Mouse (Mus musculus) kidney, postnatal 10 days (tissue): ENCODE results near the gene Cant1.

Experiments used
- DNase-seq: peaks from one replicate; pipeline ENCODE4 v3.0.0; 2021; ENCODE audit warnings: mixed read lengths

The Cant1 gene

DNA sequence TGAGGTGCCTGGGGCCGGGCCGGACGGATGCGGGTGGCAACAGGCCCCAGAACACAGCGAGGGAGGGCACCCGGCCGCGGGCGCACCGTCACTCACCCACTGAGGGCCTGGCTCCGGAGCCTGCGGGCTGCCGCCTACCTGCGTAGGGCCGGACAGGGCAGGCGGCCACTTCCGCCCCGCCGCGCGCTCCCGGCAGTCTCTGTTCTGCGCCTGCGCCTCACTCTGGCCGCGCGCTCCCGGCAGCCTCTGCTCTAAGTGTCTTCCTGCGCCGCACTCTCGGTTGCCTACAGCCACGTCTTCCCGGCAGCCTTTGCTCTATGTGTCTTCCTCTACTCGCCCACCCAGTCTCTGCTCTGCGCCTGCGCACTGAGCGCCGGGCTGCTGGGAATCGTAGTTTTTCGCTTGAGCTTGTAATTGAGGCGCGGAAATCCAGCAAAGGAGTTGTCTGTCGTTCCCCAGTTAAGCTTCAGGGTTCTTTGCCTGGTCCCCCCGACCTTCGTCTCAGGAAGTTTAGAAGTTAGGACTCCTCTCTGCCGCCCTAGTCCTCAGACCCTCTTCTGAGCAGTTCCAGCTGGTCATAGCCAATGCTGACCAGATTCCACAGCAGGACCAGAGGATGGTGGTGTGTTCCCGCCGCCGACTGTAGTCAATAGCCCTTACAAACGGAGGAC, at the start of gene Cant1:
Cant1 (minus strand) TSS at position 253 of the 671 bp plus-strand sequence.
- peak; percentile 98 for DNase-seq

DNA sequence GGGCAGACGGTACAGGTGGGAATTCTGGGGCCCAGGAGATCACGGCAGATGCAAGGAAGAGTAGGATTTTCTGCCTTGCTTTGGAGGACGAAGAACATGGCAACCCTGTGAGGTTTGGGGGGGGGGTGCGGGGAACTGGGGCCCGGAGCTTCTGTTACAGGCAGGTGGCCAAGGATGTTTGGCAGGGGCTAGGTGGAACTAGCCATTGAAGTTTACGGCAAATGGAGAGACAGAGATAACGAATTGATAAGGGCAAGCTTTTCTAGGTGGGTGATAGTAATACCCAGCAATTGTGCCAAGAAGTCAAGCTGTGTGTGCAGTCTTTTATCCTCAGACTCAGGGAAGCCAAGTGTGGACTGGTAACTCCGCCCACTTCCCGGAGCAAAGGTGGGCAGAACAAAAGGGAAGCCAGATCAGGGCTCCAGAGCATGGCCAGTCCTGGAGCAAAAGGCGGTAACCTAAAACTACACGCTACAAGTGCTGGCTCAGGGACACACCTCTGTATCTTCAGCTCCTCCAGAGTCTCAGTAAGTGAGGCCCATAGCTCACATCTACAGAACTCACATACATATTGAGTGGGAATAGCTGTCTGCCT, 48.7 kb upstream of the Cant1 start:
- DNase-seq, result peak; percentile 19

DNA sequence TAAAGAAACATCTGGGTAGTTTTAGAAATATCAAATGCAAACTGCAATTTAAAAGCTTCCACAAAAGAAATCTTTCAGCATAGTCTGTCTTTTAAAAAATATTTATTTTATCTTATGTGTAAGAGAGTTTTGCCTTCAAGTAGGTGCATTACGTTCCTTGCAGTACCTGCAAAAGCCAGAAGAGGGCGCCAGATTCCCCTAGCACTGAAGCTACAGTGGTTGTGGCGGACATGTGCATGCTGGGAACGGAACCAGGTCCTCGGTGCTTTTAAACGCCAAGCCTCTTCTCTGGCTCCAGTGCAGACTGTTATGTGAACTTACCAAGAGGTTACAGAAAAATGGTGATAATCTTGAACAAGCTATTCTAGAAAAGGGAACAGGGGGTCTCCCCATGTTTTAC, 41.4 kb upstream of the Cant1 start:
- no peak for DNase-seq

DNA sequence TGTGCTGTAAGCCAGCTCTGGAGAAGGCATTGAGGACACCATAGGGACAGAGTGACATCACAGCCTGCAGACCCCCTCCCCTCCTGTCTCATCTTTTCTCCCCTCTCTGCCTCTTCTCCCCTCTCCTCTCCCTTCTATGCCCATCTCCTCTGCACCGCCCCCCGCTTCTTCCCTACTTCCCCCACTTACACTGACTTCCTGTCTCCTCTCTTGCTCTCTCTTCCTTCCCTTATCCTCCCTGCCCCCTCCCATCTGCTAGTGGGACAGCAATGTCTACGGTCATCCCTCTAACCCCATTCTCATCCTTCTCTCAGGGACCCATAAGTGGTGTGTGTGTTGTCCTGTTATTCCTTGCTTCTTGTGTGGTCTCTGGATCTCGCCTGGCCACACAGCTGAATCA, 40.6 kb upstream of the Cant1 start:
- no peak for DNase-seq

DNA sequence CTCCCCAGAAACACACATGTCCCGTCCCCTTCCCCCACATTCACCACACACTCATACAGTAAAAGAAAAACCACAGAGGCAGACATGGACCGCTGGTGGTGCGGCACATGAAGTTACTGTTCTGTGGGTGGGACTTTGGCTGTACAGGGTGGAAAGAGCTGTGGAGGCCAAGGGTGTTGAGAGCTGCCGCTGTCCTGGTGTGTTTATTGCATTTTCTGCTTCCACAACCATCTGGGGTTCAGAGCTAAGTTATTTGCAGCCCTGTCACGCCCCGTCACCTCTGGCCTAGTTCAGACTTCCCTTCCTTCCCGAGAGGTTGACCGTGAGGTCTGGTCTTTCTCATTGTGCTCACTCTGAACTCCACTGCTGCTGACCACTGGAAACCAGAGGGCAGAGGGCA, 40.2 kb upstream of the Cant1 start:
- peak; percentile 73 for DNase-seq

DNA sequence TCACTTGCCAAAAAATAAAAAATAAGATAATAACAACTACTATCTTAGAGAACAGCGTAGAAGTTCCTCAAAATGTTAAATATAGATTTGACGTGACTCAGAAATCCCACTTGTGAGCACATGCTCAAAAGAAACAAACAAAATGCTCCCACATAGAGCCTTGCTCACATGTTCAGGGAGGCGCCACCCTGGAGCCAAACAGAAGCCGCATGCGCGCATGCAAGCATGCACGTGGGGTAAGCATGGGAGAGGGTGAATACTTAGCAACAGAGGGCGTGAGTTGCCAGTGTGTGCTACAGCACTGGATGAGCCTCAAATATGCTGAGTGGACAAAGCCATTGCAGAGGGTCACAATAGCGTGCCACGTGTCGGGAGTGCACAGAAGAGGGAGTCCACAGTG, 38.1 kb upstream of the Cant1 start:
- no peak for DNase-seq

DNA sequence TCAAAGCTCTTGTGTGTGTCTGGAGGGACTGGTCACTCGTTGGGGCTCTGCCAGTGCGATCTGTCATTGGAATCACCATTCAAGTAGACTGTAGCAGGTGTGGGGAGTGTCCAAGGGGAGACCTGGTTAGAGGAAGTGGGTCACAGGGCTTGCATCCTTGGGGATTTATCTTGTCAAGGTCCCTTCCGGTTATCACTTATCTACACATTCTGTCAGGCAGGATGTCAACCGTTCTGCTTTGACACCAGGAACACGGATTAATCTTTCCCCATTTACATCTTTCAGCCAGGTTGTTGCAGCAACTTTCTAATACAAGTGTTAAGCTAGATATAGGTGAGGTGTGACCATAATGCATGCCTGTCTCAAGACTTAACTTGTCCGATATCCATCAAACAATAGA, 36.9 kb upstream of the Cant1 start:
- no peak for DNase-seq

DNA sequence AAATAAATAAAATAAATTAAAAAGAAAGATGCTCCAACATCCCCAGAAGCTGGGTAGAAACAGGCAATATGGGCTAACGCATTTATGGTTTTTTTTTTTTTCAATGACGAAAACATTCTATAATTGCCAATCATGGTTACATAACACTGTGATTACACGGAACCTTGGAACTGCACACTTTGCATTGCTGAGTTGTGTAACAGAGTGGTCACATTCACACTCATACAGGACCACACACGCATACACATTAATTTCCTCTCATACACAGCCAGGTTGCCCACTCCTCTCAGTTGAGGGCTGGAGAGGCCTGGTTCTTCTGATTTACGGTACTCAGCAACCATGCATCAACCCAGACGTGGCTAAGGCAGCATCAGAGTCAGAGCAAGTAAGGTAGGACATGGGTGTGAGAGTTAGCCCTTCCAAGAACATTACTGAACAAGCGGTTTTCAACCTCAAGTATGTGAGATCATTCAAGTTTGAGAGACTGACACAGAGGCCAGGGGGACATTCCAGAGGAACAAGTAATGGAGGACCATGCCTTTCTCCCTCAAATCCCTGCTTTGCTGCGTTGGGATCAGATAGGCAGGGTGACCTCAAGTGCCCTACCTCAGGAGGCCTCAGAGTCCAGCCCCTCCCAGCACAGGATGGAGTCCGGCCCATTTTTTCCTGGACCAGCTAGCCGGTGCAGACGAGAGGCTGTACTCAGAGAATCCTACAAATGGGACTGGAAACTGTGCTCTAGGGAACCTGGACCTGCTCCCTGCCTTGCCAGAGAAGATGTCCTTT, 35.2 kb upstream of the Cant1 start:
- no peak for DNase-seq

DNA sequence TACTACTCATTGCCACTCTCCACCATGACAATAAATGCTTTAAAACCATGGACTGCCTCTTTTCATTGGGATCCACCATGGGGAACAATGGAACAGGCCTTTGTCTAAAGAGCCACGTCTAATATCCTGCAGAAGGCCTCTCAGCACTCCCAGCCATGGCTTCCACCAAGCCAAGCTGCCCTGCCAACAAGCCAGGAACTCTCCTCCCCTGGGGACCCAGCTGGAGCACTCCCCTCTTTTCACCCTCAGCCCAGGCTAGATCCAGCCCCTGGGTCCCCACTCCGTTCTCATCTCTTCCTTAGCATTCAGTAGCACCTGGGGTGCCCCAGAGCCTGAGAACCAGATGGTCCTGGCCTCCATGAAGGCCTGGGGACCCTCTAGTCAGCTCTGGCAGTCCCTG, 34.1 kb upstream of the Cant1 start:
- no peak for DNase-seq

DNA sequence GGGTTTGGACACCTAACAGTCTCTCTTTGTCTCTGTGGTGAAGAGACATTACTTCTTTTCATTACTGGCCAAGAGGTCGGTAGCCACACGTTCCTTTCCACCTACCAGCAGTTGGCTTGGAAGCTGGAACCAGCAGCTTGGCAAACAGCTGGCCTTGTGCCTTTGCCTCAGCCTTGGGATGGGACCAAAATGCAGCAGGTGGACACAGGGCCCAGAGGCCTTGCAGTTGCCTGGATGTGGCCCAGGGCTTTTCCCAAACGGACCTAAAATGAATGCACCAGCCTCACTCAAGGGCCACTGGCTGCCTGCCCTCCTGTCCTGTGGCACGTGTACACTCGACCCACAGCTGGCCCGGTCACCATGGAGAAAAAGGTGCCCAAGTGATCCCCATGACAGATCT, 32.3 kb upstream of the Cant1 start:
- DNase-seq, result no peak

DNA sequence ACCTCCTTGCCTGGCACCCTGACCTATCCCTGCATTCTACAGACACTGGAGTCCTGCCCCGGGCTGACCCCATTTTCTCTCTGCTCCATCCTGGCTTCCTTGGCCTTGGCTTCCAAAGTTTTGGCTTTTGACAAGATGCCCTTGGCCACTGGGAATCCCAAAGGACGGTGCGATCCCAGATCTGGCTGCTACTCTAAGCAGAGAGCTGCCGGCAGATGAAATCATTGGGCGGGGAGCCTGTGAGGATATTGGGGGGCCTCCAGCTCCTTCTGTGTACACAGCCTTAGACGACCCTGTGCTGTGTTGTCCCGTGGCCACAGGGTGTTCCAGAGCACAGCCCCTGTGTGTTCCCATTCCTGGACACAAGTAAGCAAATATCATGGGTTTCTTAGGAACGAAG, 29.5 kb upstream of the Cant1 start:
- no peak for DNase-seq

DNA sequence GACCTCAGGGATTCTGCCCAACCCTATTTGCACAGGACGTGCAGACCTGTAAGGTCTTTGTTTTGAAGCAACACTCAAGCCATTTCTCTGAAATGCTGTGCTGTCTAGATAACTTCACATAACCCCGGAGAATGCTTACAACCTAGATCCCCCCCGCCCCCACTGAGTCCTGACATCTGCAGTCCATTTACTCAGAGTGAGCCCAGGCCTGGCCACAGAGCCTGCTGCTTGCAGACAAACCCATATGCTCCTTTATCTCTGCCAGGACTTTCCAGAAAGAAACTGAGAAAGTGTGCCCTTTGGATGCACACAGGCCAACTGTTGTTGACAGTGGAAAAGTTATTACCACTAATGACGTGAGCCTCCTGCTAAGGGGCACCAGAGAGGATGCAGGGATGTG, 28.5 kb upstream of the Cant1 start:
- no peak for DNase-seq

DNA sequence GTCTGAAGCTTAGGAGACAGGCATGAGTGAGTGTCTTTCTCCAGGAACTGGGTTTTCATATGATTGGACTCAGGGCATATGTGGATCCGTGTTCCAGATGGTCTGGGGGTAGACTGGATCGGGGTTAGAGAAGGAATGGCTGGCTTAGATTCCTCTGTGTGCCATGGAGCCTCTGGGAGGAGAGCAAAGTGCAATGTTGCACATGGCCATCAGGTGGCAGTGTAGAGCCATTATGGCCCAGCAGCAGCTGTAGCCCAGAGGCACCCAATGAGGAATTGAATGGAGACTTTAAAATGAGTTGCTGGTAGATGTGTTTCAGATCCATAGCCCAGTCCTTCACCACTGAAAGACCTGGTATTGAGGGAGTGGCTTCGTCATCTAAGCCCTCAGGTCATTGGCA, 27.0 kb upstream of the Cant1 start:
- DNase-seq, result peak; percentile 77

DNA sequence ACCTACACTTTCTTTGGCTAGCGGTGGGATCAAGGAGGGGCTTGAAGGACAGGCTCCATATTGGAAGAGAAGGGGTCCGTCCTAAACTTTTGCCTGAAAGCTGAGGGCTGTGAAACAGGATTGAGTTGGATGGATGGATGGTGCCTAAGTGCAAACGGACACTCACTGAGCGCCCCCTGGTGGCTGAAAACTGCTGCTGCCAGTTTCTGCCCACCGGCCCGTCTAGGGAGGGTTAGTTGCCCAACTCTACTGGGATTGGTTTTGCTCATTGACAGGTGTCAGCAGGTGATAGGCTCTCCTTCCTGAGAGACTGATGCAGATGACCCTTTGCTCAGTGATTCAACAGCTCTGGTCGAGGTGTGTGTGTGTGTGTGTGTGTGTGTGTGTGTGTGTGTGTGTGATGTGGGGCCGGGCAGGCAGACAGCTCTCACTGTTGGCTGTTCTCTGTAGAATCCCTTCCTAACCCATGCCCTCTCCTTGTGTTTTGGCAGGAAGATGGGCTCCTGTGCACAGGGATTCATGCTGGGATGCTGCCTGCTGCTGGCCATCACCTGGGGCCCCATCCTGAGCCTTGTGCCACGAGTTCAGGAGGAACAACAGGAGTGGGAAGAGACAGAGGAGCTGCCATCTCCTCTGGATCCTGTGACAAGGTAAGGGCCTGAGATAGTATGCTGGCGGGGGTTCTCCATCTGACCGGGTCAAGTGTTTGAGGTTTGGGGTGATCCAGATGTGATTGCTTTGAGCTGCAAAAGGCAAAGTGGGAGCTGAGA, 24.5 kb upstream of the Cant1 start:
- peak; percentile 92 for DNase-seq

DNA sequence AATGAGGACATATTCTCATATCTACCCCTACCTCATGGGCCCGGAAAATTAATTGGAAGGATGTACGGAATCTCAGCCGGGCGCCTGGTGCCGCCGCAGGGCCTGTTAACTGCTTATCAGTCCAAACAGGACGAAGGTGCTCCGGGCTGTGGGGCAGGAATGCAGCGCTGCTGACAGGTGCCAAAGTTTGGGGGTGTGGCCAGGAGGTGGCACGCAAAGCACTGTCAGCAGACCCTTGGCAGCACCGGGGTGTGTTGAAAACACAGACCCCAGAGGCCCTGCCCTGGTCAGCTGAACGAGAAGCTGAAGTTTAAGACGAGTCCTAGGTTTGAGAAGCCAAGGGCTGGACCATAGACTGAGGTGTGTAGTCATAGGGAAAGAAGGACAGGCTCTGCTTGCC, 23.8 kb upstream of the Cant1 start:
- DNase-seq, result no peak

DNA sequence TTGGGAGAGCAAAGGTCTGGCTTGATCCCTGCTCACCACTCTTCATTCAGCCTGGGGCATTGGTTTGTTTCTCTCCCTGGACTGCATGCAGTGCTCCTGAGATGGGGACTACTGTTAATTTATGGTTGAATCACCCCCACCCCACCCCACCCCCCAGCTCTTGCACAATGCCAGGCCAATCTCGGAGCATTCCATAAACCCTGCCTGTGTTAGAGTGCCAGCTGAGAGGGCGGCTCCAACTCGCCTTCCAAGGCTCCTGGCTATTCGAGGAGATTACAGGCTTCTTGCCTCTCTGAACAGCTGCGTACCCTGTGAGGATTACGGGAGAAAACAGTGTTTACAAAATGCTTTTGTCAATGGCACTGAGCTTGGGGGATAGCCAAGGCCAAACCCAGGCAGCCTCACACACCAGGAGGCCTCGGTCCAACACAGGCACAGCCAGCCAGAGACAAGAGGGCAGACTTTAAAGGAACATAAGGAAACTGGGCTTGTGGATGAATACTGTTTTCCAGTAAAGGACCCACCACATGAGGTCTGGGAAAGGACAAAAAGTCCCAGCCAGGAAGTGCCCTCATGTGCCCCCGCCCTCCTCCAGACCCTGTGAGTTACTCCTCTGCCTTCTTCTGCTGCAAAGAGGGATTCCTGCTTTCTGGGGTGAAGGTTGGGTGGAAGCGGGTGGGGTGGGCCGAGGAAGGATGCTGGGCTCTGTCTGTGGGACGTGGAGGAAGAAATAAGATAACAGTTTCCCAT, 20.0 kb upstream of the Cant1 start:
- DNase-seq, result peak; percentile 11

DNA sequence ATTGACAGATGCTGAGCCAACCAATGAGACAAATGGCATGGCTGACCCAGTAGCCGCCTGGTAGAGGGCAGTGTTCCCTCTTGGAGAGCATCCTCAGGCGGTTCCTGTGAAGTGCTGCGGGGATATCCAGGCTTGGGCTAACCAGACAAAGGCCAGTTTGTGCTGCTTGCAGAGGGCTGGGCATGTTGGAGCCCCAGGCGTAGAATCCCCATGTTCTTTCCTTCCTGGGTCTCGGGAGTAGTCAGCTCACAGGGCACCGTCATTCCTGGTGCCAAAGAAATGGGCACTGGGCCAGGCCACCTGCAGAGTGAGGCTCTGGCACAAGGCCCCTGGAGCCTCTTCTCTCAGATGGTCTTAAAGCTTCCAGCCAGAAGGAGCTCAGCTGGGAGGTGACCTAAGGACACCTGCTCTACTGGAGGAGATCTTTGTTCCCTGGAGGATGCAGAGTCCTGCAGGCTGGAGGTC, 17.6 kb upstream of the Cant1 start:
- peak; percentile 74 for DNase-seq

DNA sequence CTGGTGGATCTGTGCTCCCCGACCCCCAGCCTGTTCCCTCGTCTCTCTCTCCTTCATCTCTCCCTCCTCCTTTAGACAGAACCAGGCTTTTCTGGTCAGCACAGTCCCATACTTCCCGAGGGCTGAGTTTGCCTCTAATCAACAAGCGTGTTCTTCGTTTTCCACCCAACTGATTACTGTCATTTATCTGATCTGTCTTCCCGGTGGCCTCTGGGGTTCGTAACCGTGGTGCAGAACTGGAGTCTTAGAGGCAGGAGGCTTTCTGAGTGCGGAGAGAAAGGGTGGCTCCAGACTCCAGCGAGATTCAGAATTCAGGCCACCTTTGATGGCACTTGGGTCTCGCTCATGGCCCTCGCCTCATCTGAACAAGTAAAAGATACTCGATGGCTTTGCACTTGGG, 15.2 kb upstream of the Cant1 start:
- peak; percentile 5 for DNase-seq

DNA sequence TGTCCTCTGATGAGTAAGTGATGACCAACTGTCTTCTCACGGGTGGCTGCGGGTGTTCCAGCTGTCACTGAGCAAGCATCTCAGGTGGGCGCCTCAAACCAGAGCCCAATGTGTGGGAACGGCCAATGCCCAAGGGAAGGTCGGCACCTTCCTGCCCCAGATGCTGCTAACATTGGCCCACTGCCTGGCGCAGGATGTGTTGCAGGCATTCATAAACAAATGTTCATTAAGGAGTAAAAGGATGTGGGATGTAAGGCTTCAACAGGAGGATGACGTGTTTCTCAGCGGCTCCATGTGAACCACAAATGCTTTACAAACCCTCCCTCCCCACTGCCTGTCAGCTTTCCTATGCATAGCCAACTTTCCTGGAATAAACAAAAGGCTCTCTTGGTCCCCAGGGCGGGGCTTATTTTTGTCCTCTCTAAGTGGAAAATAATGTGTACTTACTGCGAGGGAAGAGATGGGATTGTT, 14.5 kb upstream of the Cant1 start:
- peak; percentile 47 for DNase-seq

DNA sequence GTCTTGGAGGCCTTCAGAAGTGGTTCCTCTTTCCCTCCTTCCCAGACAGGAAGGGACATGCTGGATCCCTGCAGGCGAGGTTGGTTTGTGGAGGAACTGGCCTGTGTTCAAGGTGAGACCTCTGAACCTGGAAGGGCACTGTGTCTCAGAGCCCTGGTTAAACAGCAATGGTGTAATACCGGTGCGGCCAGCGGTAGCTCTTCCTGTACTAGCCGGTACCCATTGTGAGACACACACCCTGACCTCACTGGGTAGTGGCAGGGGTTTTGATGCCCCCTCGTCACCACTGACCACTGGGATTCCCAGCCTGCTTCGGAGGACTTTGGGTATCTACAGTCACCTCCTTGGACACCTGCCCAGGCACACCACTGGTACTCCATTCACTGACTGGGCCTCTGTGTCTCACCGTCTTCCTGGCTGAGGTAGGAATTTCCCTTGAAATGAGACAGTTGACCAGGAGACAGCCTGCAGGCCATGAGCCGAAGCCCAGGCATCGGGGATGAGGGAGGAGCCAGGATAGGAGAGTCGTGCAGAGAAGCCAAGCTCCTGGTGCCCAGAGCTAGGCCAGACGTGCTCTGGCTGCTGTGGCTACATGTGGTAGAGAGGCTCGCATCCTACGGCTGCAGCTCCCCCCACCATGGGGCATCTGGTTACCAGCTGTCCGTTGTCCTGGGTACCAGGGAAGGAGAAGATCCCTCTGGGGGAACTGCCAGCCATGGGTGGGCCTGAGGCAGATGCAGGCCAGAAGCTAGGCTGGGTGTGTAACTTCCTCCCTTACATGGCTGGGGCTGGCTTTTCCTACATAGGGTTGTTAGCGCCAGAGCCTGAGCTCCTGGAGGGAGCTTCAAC, 12.4 kb upstream of the Cant1 start:
- DNase-seq, result peak; percentile 24

DNA sequence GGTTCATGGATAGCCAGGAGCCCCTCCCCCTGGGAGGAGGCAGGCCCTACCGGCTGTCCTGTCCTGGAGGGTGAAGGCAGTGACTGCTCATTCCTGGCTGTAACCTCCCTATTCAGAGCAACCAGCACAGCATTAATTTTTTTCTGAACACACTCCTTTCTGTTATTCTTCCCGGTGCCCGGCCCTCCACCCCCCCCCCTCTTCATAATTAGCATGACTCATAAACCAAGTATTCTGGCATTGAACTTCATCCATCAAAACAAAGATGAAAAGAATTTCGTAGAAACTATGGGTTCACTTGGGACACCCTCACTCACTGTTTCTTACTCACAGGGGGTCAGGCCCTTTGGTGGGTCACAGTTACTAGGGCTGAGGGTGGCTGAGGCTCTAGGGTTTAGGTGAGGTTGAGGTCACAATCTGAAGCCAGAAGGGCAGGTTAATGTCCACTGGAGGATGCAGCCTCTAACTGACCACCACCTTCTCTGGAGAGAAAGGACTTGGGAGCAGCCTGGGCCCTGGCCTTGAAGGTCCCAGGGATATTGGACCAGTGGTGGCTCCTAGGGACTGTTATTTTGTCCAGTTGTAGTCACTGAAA, 11.5 kb upstream of the Cant1 start:
- no peak for DNase-seq
